Mouse (Mus musculus) urinary bladder, postnatal 10 days (tissue): ENCODE results near the gene Hsbp1.

ENCODE experiments used
- DNase-seq: peaks from one replicate; pipeline ENCODE4 v3.0.0; 2022; ENCODE audit warnings: low spot score

The Hsbp1 gene

GRCm38 (mm10) chr8:119386988-119387387, 42.7 kb downstream of the Hsbp1 start:
- DNase-seq, result no peak

GRCm38 (mm10) chr8:119394097-119394496, 49.8 kb downstream of the Hsbp1 start:
- no peak for DNase-seq

DNA sequence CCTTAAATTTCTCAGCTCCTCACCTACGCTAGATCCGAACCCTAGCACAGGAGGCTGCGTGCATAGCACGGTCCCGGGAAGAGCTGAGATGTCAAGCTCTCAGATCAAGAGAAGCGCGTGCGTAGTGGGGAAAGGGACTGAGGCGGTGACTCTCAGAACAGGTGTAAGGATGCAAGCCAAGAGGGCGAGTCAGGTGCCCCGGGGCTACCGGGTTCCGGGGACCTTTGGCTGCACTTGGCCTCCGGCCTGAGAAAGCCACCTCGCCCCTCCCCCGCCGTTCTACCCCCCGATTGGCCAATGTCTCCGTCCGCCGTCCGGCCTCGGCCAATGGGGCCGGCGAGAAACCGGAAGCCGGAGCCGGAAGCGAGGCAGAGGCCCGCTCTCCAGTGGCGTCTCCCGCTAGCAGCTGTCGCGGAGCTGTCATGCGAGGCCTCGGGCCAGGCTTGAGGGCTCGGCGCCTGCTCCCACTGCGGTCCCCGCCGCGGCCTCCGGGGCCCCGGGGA, 50.3 kb downstream of the Hsbp1 start, which contains the start of gene Mlycd:
Gene Mlycd, plus strand, starts transcription at position 355 of the 503 bp plus-strand sequence.
- peak; percentile 69 for DNase-seq

DNA sequence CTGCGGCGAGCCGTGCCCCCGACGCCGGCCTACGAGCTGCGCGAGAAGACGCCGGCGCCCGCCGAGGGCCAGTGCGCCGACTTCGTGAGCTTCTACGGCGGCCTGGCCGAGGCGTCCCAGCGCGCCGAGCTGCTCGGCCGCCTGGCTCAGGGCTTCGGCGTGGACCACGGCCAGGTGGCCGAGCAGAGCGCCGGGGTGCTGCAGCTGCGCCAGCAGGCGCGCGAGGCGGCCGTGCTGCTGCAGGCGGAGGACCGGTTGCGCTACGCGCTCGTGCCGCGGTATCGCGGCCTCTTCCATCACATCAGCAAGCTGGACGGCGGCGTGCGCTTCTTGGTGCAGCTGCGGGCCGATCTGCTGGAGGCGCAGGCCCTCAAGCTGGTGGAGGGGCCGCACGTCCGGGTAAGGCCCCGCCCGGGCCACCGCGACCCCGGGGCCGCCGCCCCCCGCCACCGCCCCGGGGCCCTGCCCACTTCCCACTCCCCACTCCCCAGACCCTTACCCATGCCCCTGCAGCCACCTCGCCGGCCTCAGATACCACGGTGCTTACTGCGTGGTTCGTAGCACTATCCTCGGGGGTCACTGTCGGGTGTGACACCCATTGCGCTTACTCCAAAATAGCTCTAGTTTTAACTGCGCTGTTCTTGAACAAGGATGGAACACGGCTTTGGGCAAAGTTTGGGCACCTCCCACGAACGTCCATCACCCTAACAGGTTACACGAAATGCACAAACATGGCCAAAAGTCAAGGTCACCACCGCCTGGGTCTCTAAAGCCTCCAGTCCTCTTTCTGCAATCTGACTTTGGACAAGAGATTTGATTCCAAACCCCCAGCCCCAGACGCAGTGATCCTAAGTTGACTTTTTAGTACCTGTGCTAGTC, 51.0 kb downstream of the Hsbp1 start:
- DNase-seq, result no peak
